Mouse (Mus musculus) kidney, embryonic 16.5 days (tissue): ENCODE data around the gene Ttc39b. TPM values are rescaled to one million over a fixed set of nuclear protein-coding genes. Genes with fewer than 3 reads are reported as not detected.

Experiments used
- ATAC-seq: fragments of 200-750 bp; cut with Nextera tagmentation; 2 replicates; pipeline ENCODE4 v1.8.0; 2017; ENCODE audit warnings: moderate TSS enrichment; ENCODE audit not compliant: low FRiP score, low TSS enrichment
- H3K27ac ChIP-seq: fragments of 300-500 bp; sonication (generic); 2 replicates; pipeline ENCODE4 v1.5.1; 2014; ENCODE audit warnings: low read length
- H3K27me3 ChIP-seq: fragments of 300-500 bp; sonication (generic); 2 replicates; pipeline ENCODE4 v1.6.1; 2014; ENCODE audit warnings: low read length, control low read depth, mixed read lengths; ENCODE audit not compliant: insufficient read depth
- H3K36me3 ChIP-seq: fragments of 300-500 bp; sonication (generic); 2 replicates; pipeline ENCODE4 v1.6.1; 2014; ENCODE audit warnings: low read length, control low read depth, mixed read lengths; ENCODE audit not compliant: insufficient read depth
- H3K4me1 ChIP-seq: fragments of 300-500 bp; sonication (generic); 2 replicates; pipeline ENCODE4 v1.6.1; 2014; ENCODE audit warnings: low read length, control low read depth, mixed read lengths; ENCODE audit not compliant: insufficient read depth
- H3K4me2 ChIP-seq: fragments of 300-500 bp; sonication (generic); replicated peaks from 2 replicates; pipeline ENCODE4 v1.6.1; 2014; ENCODE audit warnings: low read depth, low read length
- H3K4me3 ChIP-seq: fragments of 300-500 bp; sonication (generic); 2 replicates; pipeline ENCODE4 v1.5.1; 2014; ENCODE audit warnings: mild to moderate bottlenecking, low read length
- H3K9ac ChIP-seq: fragments of 300-500 bp; sonication (generic); replicated peaks from 2 replicates; pipeline ENCODE4 v1.6.1; 2014; ENCODE audit warnings: low read length
- H3K9me3 ChIP-seq: fragments of 300-500 bp; sonication (generic); 2 replicates; pipeline ENCODE4 v1.6.1; 2016; ENCODE audit warnings: low read length, control low read depth
- WGBS: fragments of 180-500 bp; shearing (Covaris S2); extraction: QIAGEN DNeasy Blood & Tissue Kit; methylation state at CpG from one replicate; pipeline ENCODE4 v1.1.7; 2014; 5-methylcytosine and 5-hydroxymethylcytosine counted together
- polyA plus RNA-seq: library from polyadenylated mRNA; unstranded; fragments of >200 nt; fragmentation: Nextera tagmentation; extraction: Ambion mirVana; gene quantifications from 2 replicates; pipeline ENCODE4 v1.2.1, GENCODE M21; 2015

The Ttc39b gene
- polyA plus RNA-seq, 1 experiment from 2014 or later: 2.6 TPM

GRCm38 (mm10) chr4:83342268-83342970 is 18.4 kb upstream of the Ttc39b start:
- H3K27ac ChIP-seq: no peak overlapping the region
- no peak for ATAC-seq
- H3K36me3 ChIP-seq: no peaks in the 10 kb centered on the region
- no peaks in the 10 kb centered on the region for H3K27me3 ChIP-seq
- WGBS: 52% methylated on average over 14 of the region's 14 CpGs
- no peak overlapping the region for H3K9ac ChIP-seq
- H3K4me3 ChIP-seq: no peak overlapping the region
- H3K9me3 ChIP-seq: no peaks in the 10 kb centered on the region
- H3K4me2 ChIP-seq: no peak overlapping the region
- H3K4me1 ChIP-seq: no peaks in the 10 kb centered on the region

DNA sequence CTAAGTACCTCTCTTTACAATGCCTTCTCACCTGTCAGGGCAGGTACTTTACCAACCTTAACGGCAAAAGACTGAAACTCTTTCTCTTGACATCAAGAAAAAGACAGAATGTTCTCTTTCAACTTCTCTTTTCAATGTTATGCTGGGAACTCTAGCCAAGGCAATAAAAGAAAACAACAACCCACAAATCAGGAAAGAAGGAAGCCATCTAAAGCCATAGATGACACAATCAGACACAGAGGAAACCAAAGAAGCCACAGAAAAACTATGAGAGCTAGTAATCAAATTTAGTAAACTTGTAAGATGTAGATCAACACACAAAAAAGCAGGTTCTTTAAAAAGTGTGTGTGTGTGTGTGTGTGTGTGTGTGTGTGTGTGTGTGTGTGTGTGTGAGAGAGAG is 15.3 kb upstream of the Ttc39b start:
- Histone ChIP-seq H3K9ac (no peak overlapping the region), H3K27me3 (no peaks in the 10 kb centered on the region), H3K4me1 (no peaks in the 10 kb centered on the region), H3K27ac (no peak overlapping the region), H3K4me2 (no peak overlapping the region), H3K36me3 (no peaks in the 10 kb centered on the region), H3K4me3 (no peak overlapping the region), H3K9me3 (no peaks in the 10 kb centered on the region; the same call in 1 of the 2 replicates)
- no peak for ATAC-seq
- WGBS: 76% methylated on average over 1 of the region's 1 CpGs

DNA sequence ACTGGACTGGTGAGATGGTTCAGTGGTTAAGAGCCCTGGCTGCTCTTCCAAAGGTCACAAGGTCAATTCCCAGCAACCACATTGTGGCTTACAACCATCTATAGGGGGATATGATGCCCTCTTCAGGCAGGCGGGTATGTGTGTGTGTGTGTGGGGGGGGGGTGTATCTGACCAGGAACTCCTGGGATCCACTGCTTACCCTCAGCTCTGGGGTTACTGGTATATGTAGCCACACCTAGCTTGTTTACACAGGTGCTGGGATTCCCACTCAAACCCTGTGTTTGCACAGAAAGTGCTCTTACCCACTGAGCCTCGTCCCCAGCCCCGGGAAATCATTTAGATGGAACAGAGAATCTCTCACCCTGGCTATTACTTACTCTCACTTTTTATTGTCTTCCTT is 13.7 kb upstream of the Ttc39b start:
- H3K27ac ChIP-seq: no peak overlapping the region
- H3K4me3 ChIP-seq: no peak overlapping the region
- H3K9ac ChIP-seq: no peak overlapping the region
- H3K27me3 ChIP-seq: no peaks in the 10 kb centered on the region
- H3K36me3 ChIP-seq: no peaks in the 10 kb centered on the region
- whole genome bisulfite sequencing: 57% methylated on average over 3 of the region's 3 CpGs
- H3K9me3 ChIP-seq: no peaks in the 10 kb centered on the region; the same call in 1 of the 2 replicates
- H3K4me1 ChIP-seq: no peaks in the 10 kb centered on the region
- no peak overlapping the region for H3K4me2 ChIP-seq
- ATAC-seq: no peak

GRCm38 (mm10) chr4:83330369-83330768 is 6.3 kb upstream of the Ttc39b start:
- H3K4me1 ChIP-seq: peaks cover 11% of the 10 kb centered on the region
- no peak for ATAC-seq
- H3K27ac ChIP-seq: no peak overlapping the region
- WGBS: 76% methylated on average over 4 of the region's 4 CpGs
- H3K9me3 ChIP-seq: no peaks in the 10 kb centered on the region
- no peaks in the 10 kb centered on the region for H3K36me3 ChIP-seq
- no peak overlapping the region for H3K9ac ChIP-seq
- no peaks in the 10 kb centered on the region for H3K27me3 ChIP-seq
- H3K4me2 ChIP-seq: no peak overlapping the region
- H3K4me3 ChIP-seq: no peak overlapping the region

- no peak overlapping the region for H3K4me2 ChIP-seq
- no peaks in the 10 kb centered on the region for H3K36me3 ChIP-seq
- H3K4me1 ChIP-seq: peaks cover 11% of the 10 kb centered on the region
- ATAC-seq: no peak
- 0 out of 2 replicates have a peak, but pooled peaks cover 3% of the 10 kb centered on the region for H3K27me3 ChIP-seq
- no peak overlapping the region for H3K27ac ChIP-seq
- H3K9me3 ChIP-seq: no peaks in the 10 kb centered on the region
- no peak overlapping the region for H3K4me3 ChIP-seq
- WGBS: 43% methylated on average over 4 of the region's 4 CpGs
- no peak overlapping the region for H3K9ac ChIP-seq
These were observed 5.6 kb upstream of the Ttc39b start for GRCm38 (mm10) chr4:83329615-83330014.

GRCm38 (mm10) chr4:83328026-83328945 is 4.2 kb upstream of the Ttc39b start:
- H3K4me2 ChIP-seq: no peak overlapping the region
- H3K4me3 ChIP-seq: no peak overlapping the region
- no peaks in the 10 kb centered on the region for H3K9me3 ChIP-seq
- H3K36me3 ChIP-seq: no peaks in the 10 kb centered on the region
- H3K4me1 ChIP-seq: peaks cover 15% of the 10 kb centered on the region
- 0 out of 2 replicates have a peak, but pooled peaks cover 3% of the 10 kb centered on the region for H3K27me3 ChIP-seq
- H3K27ac ChIP-seq: peak overlapping the region; percentile 17; the same call in 1 of the 2 replicates
- 20% methylated on average over 9 of the region's 9 CpGs for WGBS
- no peak overlapping the region for H3K9ac ChIP-seq
- ATAC-seq: no peak

- no peak for ATAC-seq
- Histone ChIP-seq H3K4me2 (no peak overlapping the region), H3K27ac (no peak overlapping the region), H3K4me1 (peaks cover 20% of the 10 kb centered on the region), H3K9ac (no peak overlapping the region), H3K36me3 (no peaks in the 10 kb centered on the region), H3K9me3 (no peaks in the 10 kb centered on the region), H3K4me3 (no peak overlapping the region), H3K27me3 (0 out of 2 replicates have a peak, but pooled peaks cover 3% of the 10 kb centered on the region)
- 33% methylated on average over 4 of the region's 4 CpGs for WGBS
These were observed 3.5 kb upstream of the Ttc39b start for GRCm38 (mm10) chr4:83327526-83327925.

- no peaks in the 10 kb centered on the region for H3K9me3 ChIP-seq
- no peaks in the 10 kb centered on the region for H3K36me3 ChIP-seq
- no peak overlapping the region for H3K4me2 ChIP-seq
- no peak for ATAC-seq
- no peak overlapping the region for H3K27ac ChIP-seq
- H3K4me3 ChIP-seq: no peak overlapping the region
- 69% methylated on average over 5 of the region's 5 CpGs for WGBS
- 0 out of 2 replicates have a peak, but pooled peaks cover 3% of the 10 kb centered on the region for H3K27me3 ChIP-seq
- no peak overlapping the region for H3K9ac ChIP-seq
- H3K4me1 ChIP-seq: peaks cover 20% of the 10 kb centered on the region
These were observed 1.3 kb upstream of the Ttc39b start for GRCm38 (mm10) chr4:83325366-83325765.

DNA sequence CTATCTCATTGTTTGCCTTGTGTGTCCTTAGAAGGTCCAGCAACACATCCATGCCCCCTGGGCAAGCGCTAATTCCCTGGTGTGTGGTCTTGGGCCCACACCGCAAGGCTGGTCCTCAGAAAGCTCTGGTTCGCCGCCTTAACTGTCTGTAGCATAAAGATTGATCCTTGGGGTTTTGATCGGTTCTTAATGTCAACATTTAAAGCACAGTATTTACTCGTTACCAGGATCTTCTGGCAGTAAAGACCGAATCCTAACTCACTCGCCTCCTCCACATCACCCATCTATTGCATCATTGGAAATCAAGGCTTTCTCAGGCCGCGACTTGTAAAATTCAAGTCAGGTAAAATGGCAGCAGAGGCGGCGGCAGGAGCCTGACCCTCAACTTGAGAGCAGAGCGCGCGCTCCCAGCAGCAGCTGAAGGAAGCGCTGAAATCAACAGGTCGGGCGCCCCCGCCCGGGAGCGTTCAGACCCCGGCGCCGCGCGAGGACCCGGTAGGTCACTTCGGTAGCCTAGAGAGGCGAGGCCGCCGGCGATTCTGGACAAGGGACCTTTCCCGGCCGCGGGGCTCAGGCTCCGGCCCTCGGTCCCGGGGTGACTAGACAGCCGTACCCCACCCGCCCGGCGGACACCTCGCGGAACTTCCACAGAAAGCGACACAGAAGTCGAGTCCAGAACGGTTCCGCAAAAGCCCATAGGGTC is 703 bp downstream of the Ttc39b start:
- Histone ChIP-seq H3K27ac (peak overlapping the region; percentile 59), H3K36me3 (no peaks in the 10 kb centered on the region), H3K27me3 (0 out of 2 replicates have a peak, but pooled peaks cover 3% of the 10 kb centered on the region), H3K4me1 (peaks cover 15% of the 10 kb centered on the region), H3K4me3 (peak overlapping the region; percentile 85), H3K4me2 (peak overlapping the region; percentile 94), H3K9ac (peak overlapping the region; percentile 71), H3K9me3 (no peaks in the 10 kb centered on the region)
- peak; percentile 67; the same call in 1 of the 2 replicates for ATAC-seq
- WGBS: 3% methylated on average over 48 of the region's 48 CpGs
